ENCODE assay signal across 8 mouse cellular contexts in genomic region chrX:137038502-137038901, GRCm38 (mm10). TPM values are rescaled to one million over a fixed set of nuclear protein-coding genes. Genes with fewer than 3 reads are reported as not detected.
DNase-seq lines count a peak whose midpoint lies in the region; ATAC-seq and TF ChIP-seq lines count a peak whose summit lies in the region.

No protein-coding gene starts in this region.

- TF ChIP-seq EP300 in stomach, postnatal 0 days (optimal IDR thresholded peaks at IDR 0.05): no peak

- H3K36me3 ChIP-seq in spleen, adult 2 months (ENCODE audit: control insufficient read depth, insufficient read depth, low read length): no peaks in the 10 kb centered on the region
- H3K36me3 ChIP-seq in liver, embryonic 11.5 days (ENCODE audit: control insufficient read depth, insufficient read depth, low read length): no peaks in the 10 kb centered on the region
- H3K36me3 ChIP-seq in stomach, postnatal 0 days (ENCODE audit: control insufficient read depth, insufficient read depth, low read length): no peaks in the 10 kb centered on the region

- DNase-seq in cerebellum, adult 2 months: no peak
- DNase-seq in cerebellum, postnatal 4 days (ENCODE audit: low spot score in 2 of 2): no peak
- DNase-seq in spleen, adult 2 months (ENCODE audit: low read depth in 1 of 2, low spot score in 2 of 2): no peak
- DNase-seq in spleen, postnatal 14 days (ENCODE audit: low spot score in 2 of 2): no peak
- DNase-seq in liver, embryonic 11.5 days (ENCODE audit: low spot score): no peak
- DNase-seq in stomach, postnatal 0 days (ENCODE audit: low spot score): no peak
- DNase-seq in adrenal gland, adult 2 months: no peak
- no peak for DNase-seq in right cerebral cortex, postnatal 25 days

- H3K4me1 ChIP-seq in cerebellum, adult 2 months (ENCODE audit: control insufficient read depth, insufficient read depth, low read length): peaks cover 4% of the 10 kb centered on the region; the same call in 1 of the 2 replicates
- H3K4me1 ChIP-seq in spleen, adult 2 months (ENCODE audit: control insufficient read depth, insufficient read depth, insufficient read length): no peaks in the 10 kb centered on the region
- no peaks in the 10 kb centered on the region for H3K4me1 ChIP-seq in liver, embryonic 11.5 days (replicated peaks; ENCODE audit: control insufficient read depth, insufficient read depth, low read length)
- no peaks in the 10 kb centered on the region for H3K4me1 ChIP-seq in stomach, postnatal 0 days (replicated peaks; ENCODE audit: control insufficient read depth, insufficient read depth)

- ATAC-seq in liver, embryonic 11.5 days (replicated peaks; ENCODE audit: low FRiP score): peak; percentile 14; the same call in 1 of the 2 replicates
- no peak for ATAC-seq in stomach, postnatal 0 days (ENCODE audit: low FRiP score, low TSS enrichment)

- peak overlapping the region; percentile 99 for H3K4me3 ChIP-seq in cerebellum, adult 2 months (replicated peaks; ENCODE audit: insufficient read depth, low read depth, low read length)
- peak overlapping the region; percentile 99 for H3K4me3 ChIP-seq in spleen, adult 2 months (ENCODE audit: extremely low read depth, insufficient read depth, insufficient read length)
- H3K4me3 ChIP-seq in liver, embryonic 11.5 days (ENCODE audit: low read depth, low read length): peak overlapping the region; percentile 58
- H3K4me3 ChIP-seq in stomach, postnatal 0 days (ENCODE audit: low read depth, low read length): peak overlapping the region; percentile 51

- peak overlapping the region; percentile 58 for H3K4me2 ChIP-seq in liver, embryonic 11.5 days
- H3K4me2 ChIP-seq in stomach, postnatal 0 days (replicated peaks; ENCODE audit: low read depth): peak overlapping the region; percentile 44

- H3K9ac ChIP-seq in liver, embryonic 11.5 days (ENCODE audit: low read depth, low read length): peak overlapping the region; percentile 25; the same call in 1 of the 2 replicates
- peak overlapping the region; percentile 61; the same call in 1 of the 2 replicates for H3K9ac ChIP-seq in stomach, postnatal 0 days (ENCODE audit: low read length)

- no peaks in the 10 kb centered on the region for H3K9me3 ChIP-seq in liver, embryonic 11.5 days (ENCODE audit: control insufficient read depth, low read length)
- no peaks in the 10 kb centered on the region for H3K9me3 ChIP-seq in stomach, postnatal 0 days (ENCODE audit: control insufficient read depth, low read length)

- no peaks in the 10 kb centered on the region for H3K27me3 ChIP-seq in cerebellum, adult 2 months (ENCODE audit: control insufficient read depth, insufficient read depth, low read length)
- H3K27me3 ChIP-seq in spleen, adult 2 months (ENCODE audit: control insufficient read depth, insufficient read depth, low read length): no peaks in the 10 kb centered on the region
- no peaks in the 10 kb centered on the region for H3K27me3 ChIP-seq in liver, embryonic 11.5 days (replicated peaks; ENCODE audit: control insufficient read depth, insufficient read depth, low read length)
- H3K27me3 ChIP-seq in stomach, postnatal 0 days (ENCODE audit: control insufficient read depth, insufficient read depth, low read length): no peaks in the 10 kb centered on the region

- H3K27ac ChIP-seq in cerebellum, adult 2 months (ENCODE audit: insufficient read depth, low read length): peak overlapping the region; percentile 96
- H3K27ac ChIP-seq in spleen, adult 2 months (ENCODE audit: insufficient read depth, low read length): peak overlapping the region; percentile 100
- no peak overlapping the region for H3K27ac ChIP-seq in liver, embryonic 11.5 days (ENCODE audit: low read depth, low read length)
- peak overlapping the region; percentile 87 for H3K27ac ChIP-seq in stomach, postnatal 0 days (replicated peaks)

- 35% methylated on average over 7 of the region's 7 CpGs for WGBS in cerebellum, adult 2 months
- WGBS in spleen, adult 2 months: 49% methylated on average over 7 of the region's 7 CpGs
- WGBS in liver, embryonic 11.5 days: 40% methylated on average over 7 of the region's 7 CpGs
- 37% methylated on average over 7 of the region's 7 CpGs for whole genome bisulfite sequencing in stomach, postnatal 0 days

- no peak for TF ChIP-seq POLR2A in cerebellum, adult 2 months (IDR thresholded peaks at IDR 0.05; ENCODE audit: borderline replicate concordance, insufficient read depth, low read length)
- TF ChIP-seq POLR2A in spleen, adult 2 months (IDR thresholded peaks at IDR 0.05; ENCODE audit: low read depth, low read length): no peak

- TF ChIP-seq CTCF in cerebellum, adult 2 months (IDR thresholded peaks at IDR 0.05; ENCODE audit: borderline replicate concordance, insufficient read depth, low read depth, low read length): no peak
- no peak for TF ChIP-seq CTCF in spleen, adult 2 months (IDR thresholded peaks at IDR 0.05; ENCODE audit: extremely low read depth, insufficient read depth, insufficient read length, insufficient replicate concordance)
- TF ChIP-seq CTCF in stomach, postnatal 0 days (IDR thresholded peaks at IDR 0.05; ENCODE audit: low read depth): no peak

RNA-seq across cellular contexts. Expression of gene Slc25a53, which starts 0.4 kb away (rescaled TPM):
- polyA plus RNA-seq in cerebellum, adult 2 months (2012; rRNA removed): 15.9 and 17.3 TPM in 2 replicates
- 29.4 and 29.7 TPM in 2 replicates for polyA plus RNA-seq in spleen, adult 2 months (2012; rRNA removed)
- 3.7 and 5.0 TPM in 2 replicates for polyA plus RNA-seq in liver, embryonic 11.5 days (2014; fragmentation: Nextera tagmentation; extraction: Ambion mirVana)
- 4.2 and 4.8 TPM in 2 replicates for polyA plus RNA-seq in stomach, postnatal 0 days (2015; fragmentation: Nextera tagmentation; extraction: Ambion mirVana)
- 1 to 10 TPM; 5.7 to 6.1 TPM for total RNA-seq in adrenal gland, adult 2 months (2021)
- 1.1 and 1.3 TPM in 2 replicates for polyA plus RNA-seq in adrenal gland, adult 2 months (2012; rRNA removed)

RNA-seq across cellular contexts. Expression of gene Fam199x, which starts 10.9 kb away (rescaled TPM):
- 4.2 and 4.9 TPM in 2 replicates for polyA plus RNA-seq in cerebellum, adult 2 months (2012; rRNA removed)
- 0.41 and 0.54 TPM in 2 replicates for polyA plus RNA-seq in spleen, adult 2 months (2012; rRNA removed)
- 4.2 and 4.9 TPM in 2 replicates for polyA plus RNA-seq in liver, embryonic 11.5 days (2014; fragmentation: Nextera tagmentation; extraction: Ambion mirVana)
- polyA plus RNA-seq in stomach, postnatal 0 days (2015; fragmentation: Nextera tagmentation; extraction: Ambion mirVana): 2.8 and 2.9 TPM in 2 replicates
- total RNA-seq in adrenal gland, adult 2 months (2021): 1 to 10 TPM; 4.6 to 6.5 TPM
- polyA plus RNA-seq in adrenal gland, adult 2 months (2012; rRNA removed): 0.55 and 0.58 TPM in 2 replicates

RNA-seq across cellular contexts. Expression of gene Zcchc18, which starts 45.5 kb away (rescaled TPM):
- 219 and 227 TPM in 2 replicates for polyA plus RNA-seq in cerebellum, adult 2 months (2012; rRNA removed)
- polyA plus RNA-seq in spleen, adult 2 months (2012; rRNA removed): 3.0 and 3.5 TPM in 2 replicates
- polyA plus RNA-seq in liver, embryonic 11.5 days (2014; fragmentation: Nextera tagmentation; extraction: Ambion mirVana): 2.6 and 3.0 TPM in 2 replicates
- polyA plus RNA-seq in stomach, postnatal 0 days (2015; fragmentation: Nextera tagmentation; extraction: Ambion mirVana): 7.4 and 8.8 TPM in 2 replicates
- 10 to 100 TPM in 1 of 2 experiments, 1 to 10 TPM in 1; 8.9 to 16.9 TPM for total RNA-seq in adrenal gland, adult 2 months (2021)
- polyA plus RNA-seq in adrenal gland, adult 2 months (2012; rRNA removed): 1.7 and 2.8 TPM in 2 replicates

Comparison
In these comparisons a context has a peak if more than half of its experiments do, and no peak if none do; other contexts are left out.
1. RNA of gene Zcchc18, which starts 45.5 kb away (polyA plus RNA-seq): 219 to 227 TPM in cerebellum, adult 2 months; 7.4 to 8.8 TPM in stomach, postnatal 0 days, 3.0 to 3.5 TPM in spleen, adult 2 months, 2.6 to 3.0 TPM in liver, embryonic 11.5 days and 1.7 to 2.8 TPM in adrenal gland, adult 2 months; every median in the first group is over 10 times any median in the second.
2. Peak in every context shown above with its lines, with median percentiles within 50 percentile points of each other: H3K4me3 ChIP-seq.